Mouse (Mus musculus): ENCODE data around the gene Mphosph10.

- TF ChIP-seq CTCF (IDR thresholded peaks at IDR 0.05 in 2 of 3, conservative IDR thresholded peaks at IDR 0.05 in 1 of 3; ENCODE audit: control insufficient read depth in 1 of 3, insufficient read depth in 1 of 3, low read depth in 2 of 3, low read length in 3 of 3, poor library complexity in 1 of 3, severe bottlenecking in 1 of 3) (no peak), POLR2A (IDR thresholded peaks at IDR 0.05; ENCODE audit: control insufficient read depth in 1 of 2, insufficient read depth in 1 of 2, low read depth in 1 of 2, low read length in 2 of 2, poor library complexity in 1 of 2) (no peak), ZKSCAN1 (IDR thresholded peaks at IDR 0.05; ENCODE audit: low read depth, low read length) (no peak), GABPA (IDR thresholded peaks at IDR 0.05; ENCODE audit: low read depth, low read length) (no peak), EP300 (IDR thresholded peaks at IDR 0.05; ENCODE audit: low read depth in 1 of 2, low read length in 2 of 2) (no peak), MAFK (IDR thresholded peaks at IDR 0.05; ENCODE audit: borderline replicate concordance, low read depth, low read length) (no peak), ETS1 (IDR thresholded peaks at IDR 0.05; ENCODE audit: low read depth, low read length) (no peak), RCOR1 (IDR thresholded peaks at IDR 0.05; ENCODE audit: low read depth, low read length) (no peak), MEF2A (IDR thresholded peaks at IDR 0.05; ENCODE audit: extremely low read depth, insufficient replicate concordance, low read depth, low read length, poor library complexity, severe bottlenecking) (no peak), ZC3H11A (IDR thresholded peaks at IDR 0.05; ENCODE audit: low read depth, low read length) (no peak), POLR2AphosphoS2 (IDR thresholded peaks at IDR 0.05; ENCODE audit: low read length) (no peak), NRF1 (IDR thresholded peaks at IDR 0.05; ENCODE audit: insufficient read depth, low read depth, low read length, poor library complexity, severe bottlenecking) (no peak), RAD21 (IDR thresholded peaks at IDR 0.05; ENCODE audit: low read depth, low read length) (no peak; the same call in 1 of the 2 replicates), E2F4 (IDR thresholded peaks at IDR 0.05; ENCODE audit: borderline replicate concordance, low read depth, low read length) (no peak)
These were observed 32.8 kb upstream of the Mphosph10 start for GRCm38 (mm10) chr7:64424861-64425260.

Measured in MEL (cell line).